Mouse (Mus musculus): ENCODE measurements around the gene Zfp112.

- no peak for TF ChIP-seq CTCF (IDR thresholded peaks at IDR 0.05)
- TF ChIP-seq EP300 (IDR thresholded peaks at IDR 0.05): peak; percentile 49; the same call in 1 of the 2 replicates
These were observed at the start of gene Zfp112 for GRCm38 (mm10) chr7:24112156-24112856.
